Mouse (Mus musculus) midbrain, embryonic 16.5 days (tissue): Measurements from ENCODE around the gene Slc35b1. TPM values are rescaled to one million over a fixed set of nuclear protein-coding genes. Genes with fewer than 3 reads are reported as not detected.

ENCODE experiments used
- ATAC-seq: fragments of 200-750 bp; cut with Nextera tagmentation; 2 replicates; pipeline ENCODE4 v1.8.0; 2017; ENCODE audit warnings: moderate TSS enrichment
- H3K27ac ChIP-seq: fragments of 300-500 bp; sonication (generic); 2 replicates; pipeline ENCODE4 v1.5.1; 2014; ENCODE audit warnings: mild to moderate bottlenecking, low read length, mixed read lengths
- H3K27me3 ChIP-seq: fragments of 300-500 bp; sonication (generic); 2 replicates; pipeline ENCODE4 v1.6.1; 2014; ENCODE audit warnings: low read depth, low read length, mixed read lengths; ENCODE audit not compliant: control insufficient read depth, insufficient read depth
- H3K36me3 ChIP-seq: fragments of 300-500 bp; sonication (generic); 2 replicates; pipeline ENCODE4 v1.6.1; 2014; ENCODE audit warnings: mild to moderate bottlenecking, low read length, moderate library complexity, mixed read lengths; ENCODE audit not compliant: control insufficient read depth, insufficient read depth
- H3K4me1 ChIP-seq: fragments of 300-500 bp; sonication (generic); 2 replicates; pipeline ENCODE4 v1.6.1; 2014; ENCODE audit warnings: mild to moderate bottlenecking, low read length, mixed read lengths; ENCODE audit not compliant: control insufficient read depth, insufficient read depth
- H3K4me2 ChIP-seq: fragments of 300-500 bp; sonication (generic); 2 replicates; pipeline ENCODE4 v1.6.1; 2014; ENCODE audit warnings: mild to moderate bottlenecking, low read length, mixed read lengths
- H3K4me3 ChIP-seq: fragments of 300-500 bp; sonication (generic); 2 replicates; pipeline ENCODE4 v1.5.1; 2014; ENCODE audit warnings: low read depth, mild to moderate bottlenecking, low read length, moderate library complexity, mixed read lengths
- H3K9ac ChIP-seq: fragments of 300-500 bp; sonication (generic); 2 replicates; pipeline ENCODE4 v1.6.1; 2014; ENCODE audit warnings: low read depth, low read length, mixed read lengths
- H3K9me3 ChIP-seq: fragments of 300-500 bp; sonication (generic); replicated peaks from 2 replicates; pipeline ENCODE4 v1.6.1; 2014; ENCODE audit warnings: mild to moderate bottlenecking, low read length, mixed read lengths; ENCODE audit not compliant: control insufficient read depth, poor library complexity, severe bottlenecking
- whole genome bisulfite sequencing: fragments of 180-500 bp; shearing (Covaris S2); extraction: QIAGEN DNeasy Blood & Tissue Kit; methylation state at CpG from one replicate; pipeline ENCODE4 v1.1.7; 2014; 5-methylcytosine and 5-hydroxymethylcytosine counted together
- polyA plus RNA-seq: library from polyadenylated mRNA; unstranded; fragments of >200 nt; fragmentation: Nextera tagmentation; extraction: Ambion mirVana; gene quantifications from 2 replicates; pipeline ENCODE4 v1.2.1, GENCODE M21; 2015

The Slc35b1 gene
- polyA plus RNA-seq, 1 experiment from 2014 or later = 157 TPM

- Histone ChIP-seq H3K27ac (no peak overlapping the region), H3K4me3 (no peak overlapping the region), H3K27me3 (no peaks in the 10 kb centered on the region; the same call in 1 of the 2 replicates), H3K9ac (no peak overlapping the region), H3K9me3 (no peaks in the 10 kb centered on the region), H3K4me2 (no peak overlapping the region), H3K36me3 (no peaks in the 10 kb centered on the region), H3K4me1 (no peaks in the 10 kb centered on the region)
- WGBS = 70% methylated on average over 2 of the region's 2 CpGs
- ATAC-seq = no peak
These were observed 40.3 kb upstream of the Slc35b1 start for GRCm38 (mm10) chr11:95344181-95344580.

- no peak overlapping the region for H3K9ac ChIP-seq
- H3K4me1 ChIP-seq = no peaks in the 10 kb centered on the region
- H3K27ac ChIP-seq = no peak overlapping the region
- H3K4me3 ChIP-seq = no peak overlapping the region
- H3K4me2 ChIP-seq = no peak overlapping the region
- no peaks in the 10 kb centered on the region for H3K9me3 ChIP-seq
- no peaks in the 10 kb centered on the region for H3K36me3 ChIP-seq
- no peak for ATAC-seq
- H3K27me3 ChIP-seq = no peaks in the 10 kb centered on the region
- 78% methylated on average over 6 of the region's 6 CpGs for WGBS
These were observed 34.2 kb upstream of the Slc35b1 start for GRCm38 (mm10) chr11:95350289-95350688.

GRCm38 (mm10) chr11:95350960-95351359 lies 33.5 kb upstream of the Slc35b1 start:
- Histone ChIP-seq H3K4me3 (no peak overlapping the region), H3K4me1 (no peaks in the 10 kb centered on the region), H3K27ac (no peak overlapping the region), H3K9me3 (no peaks in the 10 kb centered on the region), H3K9ac (no peak overlapping the region), H3K4me2 (no peak overlapping the region), H3K36me3 (no peaks in the 10 kb centered on the region), H3K27me3 (no peaks in the 10 kb centered on the region)
- ATAC-seq = no peak
- WGBS = 91% methylated on average over 3 of the region's 3 CpGs

GRCm38 (mm10) chr11:95352686-95353085 lies 31.8 kb upstream of the Slc35b1 start:
- Histone ChIP-seq H3K4me3 (no peak overlapping the region), H3K9ac (no peak overlapping the region), H3K27me3 (no peaks in the 10 kb centered on the region), H3K9me3 (no peaks in the 10 kb centered on the region), H3K27ac (no peak overlapping the region), H3K4me2 (no peak overlapping the region), H3K36me3 (no peaks in the 10 kb centered on the region), H3K4me1 (peaks cover 4% of the 10 kb centered on the region; the same call in 1 of the 2 replicates)
- no peak for ATAC-seq
- WGBS = 75% methylated on average over 2 of the region's 2 CpGs

GRCm38 (mm10) chr11:95353226-95353625 lies 31.3 kb upstream of the Slc35b1 start:
- Histone ChIP-seq H3K27ac (no peak overlapping the region), H3K4me1 (peaks cover 4% of the 10 kb centered on the region; the same call in 1 of the 2 replicates), H3K4me3 (no peak overlapping the region), H3K36me3 (no peaks in the 10 kb centered on the region), H3K9me3 (no peaks in the 10 kb centered on the region), H3K4me2 (no peak overlapping the region), H3K27me3 (no peaks in the 10 kb centered on the region), H3K9ac (no peak overlapping the region)
- 92% methylated on average over 9 of the region's 9 CpGs for WGBS
- ATAC-seq = no peak

GRCm38 (mm10) chr11:95354228-95354944 lies 30.1 kb upstream of the Slc35b1 start:
- Histone ChIP-seq H3K9me3 (no peaks in the 10 kb centered on the region), H3K4me1 (peaks cover 4% of the 10 kb centered on the region; the same call in 1 of the 2 replicates), H3K27me3 (no peaks in the 10 kb centered on the region), H3K9ac (no peak overlapping the region), H3K4me3 (no peak overlapping the region), H3K36me3 (no peaks in the 10 kb centered on the region), H3K4me2 (no peak overlapping the region), H3K27ac (no peak overlapping the region)
- WGBS = 93% methylated on average over 14 of the region's 14 CpGs
- no peak for ATAC-seq

- H3K9ac ChIP-seq = no peak overlapping the region
- H3K4me3 ChIP-seq = no peak overlapping the region
- 89% methylated on average over 12 of the region's 12 CpGs for WGBS
- H3K4me1 ChIP-seq = peaks cover 4% of the 10 kb centered on the region; the same call in 1 of the 2 replicates
- no peaks in the 10 kb centered on the region for H3K36me3 ChIP-seq
- no peak for ATAC-seq
- H3K27me3 ChIP-seq = no peaks in the 10 kb centered on the region
- no peak overlapping the region for H3K27ac ChIP-seq
- H3K9me3 ChIP-seq = no peaks in the 10 kb centered on the region
- H3K4me2 ChIP-seq = no peak overlapping the region
These were observed 29.4 kb upstream of the Slc35b1 start for GRCm38 (mm10) chr11:95354945-95355660.

GRCm38 (mm10) chr11:95355661-95356011 lies 28.9 kb upstream of the Slc35b1 start:
- no peak for ATAC-seq
- Histone ChIP-seq H3K27ac (no peak overlapping the region), H3K4me1 (peaks cover 4% of the 10 kb centered on the region; the same call in 1 of the 2 replicates), H3K4me2 (no peak overlapping the region), H3K9ac (no peak overlapping the region), H3K4me3 (no peak overlapping the region), H3K36me3 (no peaks in the 10 kb centered on the region), H3K27me3 (no peaks in the 10 kb centered on the region), H3K9me3 (no peaks in the 10 kb centered on the region)
- WGBS = 87% methylated on average over 5 of the region's 5 CpGs

GRCm38 (mm10) chr11:95356039-95356438 lies 28.5 kb upstream of the Slc35b1 start:
- Histone ChIP-seq H3K27me3 (no peaks in the 10 kb centered on the region), H3K9ac (no peak overlapping the region), H3K4me3 (no peak overlapping the region), H3K4me1 (peaks cover 4% of the 10 kb centered on the region; the same call in 1 of the 2 replicates), H3K27ac (no peak overlapping the region), H3K9me3 (no peaks in the 10 kb centered on the region), H3K36me3 (no peaks in the 10 kb centered on the region), H3K4me2 (no peak overlapping the region)
- WGBS = 88% methylated on average over 7 of the region's 7 CpGs
- no peak for ATAC-seq
